ENCODE assay signal across 13 mouse cellular contexts in genomic region chr2:126060595-126060994, GRCm38 (mm10). TPM values are rescaled to one million over a fixed set of nuclear protein-coding genes. Genes with fewer than 3 reads are reported as not detected.
DNase-seq lines count a peak whose midpoint lies in the region; ATAC-seq lines count a peak whose summit lies in the region.
"Had no signal": no experiment of that assay in that cellular context is flagged by ENCODE, and none has a peak within 500 bp of the region (broad histone marks: within the 10 kb centered on the region; RNA-seq: fewer than 3 reads in every experiment).

No protein-coding gene starts in this region.

- WGBS in kidney, embryonic 16.5 days: 36% methylated on average over 4 of the region's 4 CpGs

- peak; percentile 11 for DNase-seq in kidney, adult 11 months
- DNase-seq in kidney, adult 9 months: no peak
- DNase-seq in fat pad, adult 2 months (ENCODE audit: extremely low read depth, low read depth, low spot score): peak; percentile 1
- peak; percentile 29 for DNase-seq in retina, postnatal 1 day
- DNase-seq in spleen, postnatal 10 days (ENCODE audit: low spot score in 2 of 2): no peak
- no peak for DNase-seq in cerebellum, adult 11-12 months
- DNase-seq: liver; thymus, postnatal 36 days had no signal

- no peaks in the 10 kb centered on the region for H3K36me3 ChIP-seq in kidney, embryonic 16.5 days (ENCODE audit: insufficient read depth, low read length)
- H3K36me3 ChIP-seq: embryonic facial prominence, embryonic 15.5 days; midbrain, embryonic 13.5 days; neural tube, embryonic 15.5 days had no signal

- H3K27me3 ChIP-seq in kidney, embryonic 16.5 days (ENCODE audit: insufficient read depth, low read length): no peaks in the 10 kb centered on the region
- H3K27me3 ChIP-seq: embryonic facial prominence, embryonic 15.5 days; midbrain, embryonic 13.5 days; neural tube, embryonic 15.5 days had no signal

- H3K27ac ChIP-seq in kidney, embryonic 16.5 days (ENCODE audit: low read length): peak overlapping the region; percentile 32; the same call in 1 of the 2 replicates
- H3K27ac ChIP-seq: heart, adult 2 months; midbrain, embryonic 13.5 days; neural tube, embryonic 15.5 days had no signal

- no peak overlapping the region for H3K4me3 ChIP-seq in kidney, embryonic 16.5 days (ENCODE audit: low read length)
- H3K4me3 ChIP-seq: embryonic facial prominence, embryonic 15.5 days; heart, adult 2 months; midbrain, embryonic 13.5 days; neural tube, embryonic 15.5 days had no signal

- peaks cover 8% of the 10 kb centered on the region; the same call in 1 of the 2 replicates for H3K4me1 ChIP-seq in kidney, embryonic 16.5 days (ENCODE audit: insufficient read depth, low read length)
- H3K4me1 ChIP-seq: embryonic facial prominence, embryonic 15.5 days; neural tube, embryonic 15.5 days had no signal

- no peak overlapping the region for H3K4me2 ChIP-seq in kidney, embryonic 16.5 days (replicated peaks; ENCODE audit: low read depth, low read length)
- H3K4me2 ChIP-seq: embryonic facial prominence, embryonic 15.5 days; midbrain, embryonic 13.5 days; neural tube, embryonic 15.5 days had no signal

- no peak overlapping the region for H3K9ac ChIP-seq in kidney, embryonic 16.5 days (replicated peaks; ENCODE audit: low read length)
- H3K9ac ChIP-seq: embryonic facial prominence, embryonic 15.5 days; midbrain, embryonic 13.5 days; neural tube, embryonic 15.5 days had no signal

- peak; percentile 59; the same call in 1 of the 2 replicates for ATAC-seq in kidney, embryonic 16.5 days (ENCODE audit: low FRiP score, low TSS enrichment)
- ATAC-seq: midbrain, embryonic 13.5 days had no signal

- H3K9me3 ChIP-seq in kidney, embryonic 16.5 days (ENCODE audit: low read length): no peaks in the 10 kb centered on the region
- H3K9me3 ChIP-seq: embryonic facial prominence, embryonic 15.5 days; midbrain, embryonic 13.5 days; neural tube, embryonic 15.5 days had no signal

RNA-seq across cellular contexts. Expression of gene Fgf7, which starts 26.1 kb away (rescaled TPM):
- 1.4 and 1.7 TPM in 2 replicates for polyA plus RNA-seq in kidney, embryonic 16.5 days (2015; fragmentation: Nextera tagmentation; extraction: Ambion mirVana)

Comparison
In these comparisons a context has a peak if more than half of its experiments do, and no peak if none do; other contexts are left out.
1. DNase-seq: peak in kidney, adult 11 months (single experiment), fat pad, adult 2 months (single experiment) and retina, postnatal 1 day (single experiment); none in kidney, adult 9 months (single experiment), spleen, postnatal 10 days (0 of 2) and cerebellum, adult 11-12 months (single experiment).